Mouse (Mus musculus) spleen, adult 2 months (tissue): ENCODE data around the gene Cryzl2. TPM values are rescaled to one million over a fixed set of nuclear protein-coding genes. Genes with fewer than 3 reads are reported as not detected.
A peak's percentile ranks its signal among the peaks of the same experiment; 100 is the strongest.

Experiments
- DNase-seq, 2 experiments: peaks; one replicate each; pipeline versions ENCODE4 v3.0.0 to v3.0.0-alpha.2; 2012 to 2021; ENCODE audit warnings: low spot score in 2 of 2, low read depth in 1 of 2
- H3K27ac ChIP-seq: fragments of 200-500 bp; 2 replicates; pipeline ENCODE4 v1.5.1; 2012; ENCODE audit warnings: low read length, inconsistent platforms; ENCODE audit not compliant: insufficient read depth
- H3K27me3 ChIP-seq: fragments of 200-500 bp; 2 replicates; pipeline ENCODE4 v1.6.1; 2012; ENCODE audit warnings: mild to moderate bottlenecking, moderate library complexity, low read length, inconsistent platforms; ENCODE audit not compliant: control insufficient read depth, insufficient read depth
- H3K36me3 ChIP-seq: fragments of 200-500 bp; 2 replicates; pipeline ENCODE4 v1.6.1; 2012; ENCODE audit warnings: mild to moderate bottlenecking, low read length, inconsistent platforms; ENCODE audit not compliant: control insufficient read depth, insufficient read depth
- H3K4me1 ChIP-seq: fragments of 200-500 bp; 2 replicates; pipeline ENCODE4 v1.6.1; 2011; ENCODE audit warnings: inconsistent platforms; ENCODE audit not compliant: control insufficient read depth, insufficient read depth, insufficient read length
- H3K4me3 ChIP-seq: fragments of 200-500 bp; 2 replicates; pipeline ENCODE4 v1.5.1; 2011; ENCODE audit warnings: mild to moderate bottlenecking, inconsistent platforms; ENCODE audit not compliant: insufficient read depth, insufficient read length; ENCODE audit errors: extremely low read depth
- CTCF ChIP-seq: fragments of 200-500 bp; IDR thresholded peaks from 2 replicates; pipeline ENCODE4 v1.5.1; 2011; ENCODE audit warnings: mild to moderate bottlenecking, inconsistent platforms; ENCODE audit not compliant: insufficient read depth, insufficient read length, insufficient replicate concordance; ENCODE audit errors: extremely low read depth
- POLR2A ChIP-seq: fragments of 200-500 bp; IDR thresholded peaks from 2 replicates; pipeline ENCODE4 v1.6.1; 2011; ENCODE audit warnings: low read depth, low read length, inconsistent platforms
- WGBS: fragments of 180-500 bp; shearing (Covaris S2); methylation state at CpG from one replicate; pipeline ENCODE4 v1.1.7; 2018; 5-methylcytosine and 5-hydroxymethylcytosine counted together
- polyA plus RNA-seq: library from polyadenylated mRNA; depleted of rRNA; stranded (reverse); fragments of >200 nt; gene quantifications from 2 replicates; pipeline ENCODE4 v1.2.3, GENCODE M21; 2012

Gene Cryzl2
- polyA plus RNA-seq, 1 experiment = 11.1 TPM

GRCm38 (mm10) chr1:157443026-157443722 lies 15.2 kb upstream of the Cryzl2 start:
- 38% methylated on average over 14 of the region's 14 CpGs for WGBS
- no peaks in the 10 kb centered on the region for H3K27me3 ChIP-seq
- H3K27ac ChIP-seq = no peak overlapping the region
- DNase-seq = no peak
- H3K4me1 ChIP-seq = no peaks in the 10 kb centered on the region
- TF ChIP-seq CTCF (no peak), POLR2A (no peak)
- H3K4me3 ChIP-seq = no peak overlapping the region
- no peaks in the 10 kb centered on the region for H3K36me3 ChIP-seq

DNA sequence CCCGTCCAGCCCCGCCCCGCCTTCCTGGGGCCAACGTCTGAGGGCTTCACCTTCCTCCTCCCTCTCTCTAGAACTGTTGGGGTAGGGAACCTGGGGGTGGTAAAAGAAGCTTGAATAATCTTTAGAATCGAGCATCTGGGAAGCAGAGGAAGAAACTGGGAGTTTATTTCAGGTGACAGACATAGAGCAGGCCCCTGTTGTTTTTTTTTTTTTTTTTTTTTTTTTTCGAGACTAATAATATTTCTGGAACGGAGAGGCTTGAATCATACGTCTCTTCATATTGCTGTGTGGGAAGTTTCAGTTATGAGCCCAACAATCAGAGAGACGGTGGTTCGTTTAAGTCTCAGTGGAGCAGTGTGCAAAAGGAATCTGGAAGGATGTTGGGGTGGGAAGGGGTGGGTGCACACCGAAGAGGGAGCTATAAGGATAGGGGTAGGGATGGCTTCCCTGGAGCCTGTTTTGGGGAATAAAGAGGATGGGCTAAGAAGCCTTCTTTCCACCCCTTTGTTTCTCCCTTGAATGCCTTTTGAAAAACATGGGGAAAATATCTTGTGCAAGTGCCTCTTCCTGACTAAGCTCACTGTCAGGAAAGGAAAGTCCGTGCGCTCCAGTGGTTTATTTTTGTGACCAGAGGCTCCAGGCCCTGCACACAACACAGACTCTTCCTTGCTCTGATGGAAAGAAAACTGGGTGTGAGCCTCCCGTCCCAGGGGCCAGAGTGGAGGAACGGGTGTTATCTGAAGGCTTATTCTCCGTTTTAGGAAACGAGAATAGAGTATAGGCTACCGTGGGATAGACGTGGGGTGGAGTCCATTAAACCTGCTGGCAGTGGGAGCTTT lies 14.4 kb upstream of the Cryzl2 start:
- no peak for TF ChIP-seq CTCF
- TF ChIP-seq POLR2A = no peak
- no peak overlapping the region for H3K4me3 ChIP-seq
- H3K4me1 ChIP-seq = no peaks in the 10 kb centered on the region
- H3K27me3 ChIP-seq = no peaks in the 10 kb centered on the region
- H3K36me3 ChIP-seq = no peaks in the 10 kb centered on the region
- H3K27ac ChIP-seq = no peak overlapping the region
- DNase-seq = no peak
- WGBS = 63% methylated on average over 19 of the region's 19 CpGs

- Histone ChIP-seq H3K36me3 (no peaks in the 10 kb centered on the region), H3K4me3 (no peak overlapping the region), H3K27me3 (no peaks in the 10 kb centered on the region), H3K27ac (no peak overlapping the region), H3K4me1 (no peaks in the 10 kb centered on the region)
- no peak for DNase-seq
- 81% methylated on average over 13 of the region's 13 CpGs for WGBS
- TF ChIP-seq POLR2A = no peak
- TF ChIP-seq CTCF = no peak
Observed at GRCm38 (mm10) chr1:157444632-157445300, 13.6 kb upstream of the Cryzl2 start.

DNA sequence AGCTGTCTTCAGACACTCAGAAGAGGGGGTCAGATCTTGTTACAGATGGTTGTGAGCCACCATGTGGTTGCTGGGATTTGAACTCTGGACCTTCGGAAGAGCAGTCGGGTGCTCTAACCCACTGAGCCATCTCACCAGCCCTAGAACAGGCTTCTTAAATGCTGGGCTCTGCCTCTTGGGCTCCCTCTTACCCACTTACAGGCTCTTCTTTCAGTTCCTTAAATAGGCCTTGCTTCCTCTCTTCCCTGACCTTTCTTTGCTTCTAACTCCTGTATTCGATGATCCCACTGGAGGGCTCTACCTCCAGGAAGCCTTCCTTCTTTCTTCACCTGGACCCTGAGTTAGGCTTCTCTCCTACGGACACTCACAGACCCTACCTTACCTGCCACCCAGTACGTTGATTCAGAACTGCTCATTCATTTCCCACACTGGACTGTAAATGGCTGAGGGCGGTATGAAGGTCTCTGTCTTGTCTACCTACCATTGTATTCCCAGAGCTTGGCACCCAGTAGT lies 12.9 kb upstream of the Cryzl2 start:
- DNase-seq = no peak
- no peak for TF ChIP-seq POLR2A
- TF ChIP-seq CTCF = no peak
- Histone ChIP-seq H3K36me3 (no peaks in the 10 kb centered on the region), H3K27ac (no peak overlapping the region), H3K27me3 (no peaks in the 10 kb centered on the region), H3K4me3 (no peak overlapping the region), H3K4me1 (no peaks in the 10 kb centered on the region)
- 75% methylated on average over 6 of the region's 6 CpGs for WGBS

GRCm38 (mm10) chr1:157446325-157446724 lies 12.1 kb upstream of the Cryzl2 start:
- 43% methylated on average over 7 of the region's 7 CpGs for WGBS

GRCm38 (mm10) chr1:157447142-157447541 lies 11.2 kb upstream of the Cryzl2 start:
- no peak for DNase-seq
- Histone ChIP-seq H3K27me3 (no peaks in the 10 kb centered on the region), H3K4me1 (no peaks in the 10 kb centered on the region), H3K4me3 (no peak overlapping the region), H3K27ac (no peak overlapping the region), H3K36me3 (no peaks in the 10 kb centered on the region)
- 93% methylated on average over 4 of the region's 4 CpGs for WGBS
- TF ChIP-seq POLR2A (no peak), CTCF (no peak)

More at GRCm38 (mm10) chr1:157446325-157446724, 12.1 kb upstream of the Cryzl2 start:
- Histone ChIP-seq H3K27me3 (no peaks in the 10 kb centered on the region), H3K4me1 (no peaks in the 10 kb centered on the region), H3K4me3 (no peak overlapping the region), H3K27ac (no peak overlapping the region), H3K36me3 (no peaks in the 10 kb centered on the region)
- no peak for TF ChIP-seq CTCF
- peak in 1 of 2 experiments; percentile 33 for DNase-seq
